Mouse (Mus musculus) lung, embryonic 14.5 days (tissue): ENCODE measurements around the gene Lnx2. TPM values are rescaled to one million over a fixed set of nuclear protein-coding genes. Genes with fewer than 3 reads are reported as not detected.
A peak's percentile ranks its signal among the peaks of the same experiment; 100 is the strongest.

Experiments used
- ATAC-seq: fragments of 200-750 bp; cut with Nextera tagmentation; 2 replicates; pipeline ENCODE4 v1.8.0; 2017; ENCODE audit warnings: mild to moderate bottlenecking, moderate TSS enrichment, moderate library complexity; ENCODE audit not compliant: insufficient read depth
- DNase-seq: peaks from one replicate; pipeline ENCODE4 v3.0.0-alpha.2; 2015
- H3K27ac ChIP-seq: fragments of 300-500 bp; sonication (generic); 2 replicates; pipeline ENCODE4 v1.5.1; 2014; ENCODE audit warnings: low read depth, mild to moderate bottlenecking, moderate library complexity
- H3K27me3 ChIP-seq: fragments of 300-500 bp; sonication (generic); 2 replicates; pipeline ENCODE4 v1.6.1; 2014; ENCODE audit warnings: low read length, control low read depth; ENCODE audit not compliant: insufficient read depth
- H3K36me3 ChIP-seq: fragments of 300-500 bp; sonication (generic); 2 replicates; pipeline ENCODE4 v1.6.1; 2014; ENCODE audit warnings: control low read depth; ENCODE audit not compliant: insufficient read depth
- H3K4me1 ChIP-seq: fragments of 300-500 bp; sonication (generic); 2 replicates; pipeline ENCODE4 v1.6.1; 2014; ENCODE audit warnings: antibody characterized with exemption, control low read depth; ENCODE audit not compliant: insufficient read depth
- H3K4me2 ChIP-seq: fragments of 300-500 bp; sonication (generic); 2 replicates; pipeline ENCODE4 v1.6.1; 2014; ENCODE audit warnings: mild to moderate bottlenecking
- H3K4me3 ChIP-seq: fragments of 300-500 bp; sonication (generic); 2 replicates; pipeline ENCODE4 v1.5.1; 2014; ENCODE audit warnings: low read depth, low read length
- H3K9ac ChIP-seq: fragments of 300-500 bp; sonication (generic); 2 replicates; pipeline ENCODE4 v1.6.1; 2014
- H3K9me3 ChIP-seq: fragments of 300-500 bp; sonication (generic); 2 replicates; pipeline ENCODE4 v1.6.1; 2016; ENCODE audit warnings: low read depth, low read length, control low read depth
- CTCF ChIP-seq: IDR thresholded peaks from 2 replicates; pipeline ENCODE4 v1.5.1; 2016; ENCODE audit warnings: antibody characterized with exemption, low read depth
- WGBS: fragments of 180-500 bp; shearing (Covaris S2); extraction: QIAGEN DNeasy Blood & Tissue Kit; methylation state at CpG from one replicate; pipeline ENCODE4 v1.1.7; 2014; 5-methylcytosine and 5-hydroxymethylcytosine counted together
- polyA plus RNA-seq: library from polyadenylated mRNA; unstranded; fragments of >200 nt; fragmentation: Nextera tagmentation; extraction: Ambion mirVana; gene quantifications from 2 replicates; pipeline ENCODE4 v1.2.1, GENCODE M21; 2014

Gene Lnx2
- polyA plus RNA-seq, 1 experiment from 2014 or later = 19.9 TPM

DNA sequence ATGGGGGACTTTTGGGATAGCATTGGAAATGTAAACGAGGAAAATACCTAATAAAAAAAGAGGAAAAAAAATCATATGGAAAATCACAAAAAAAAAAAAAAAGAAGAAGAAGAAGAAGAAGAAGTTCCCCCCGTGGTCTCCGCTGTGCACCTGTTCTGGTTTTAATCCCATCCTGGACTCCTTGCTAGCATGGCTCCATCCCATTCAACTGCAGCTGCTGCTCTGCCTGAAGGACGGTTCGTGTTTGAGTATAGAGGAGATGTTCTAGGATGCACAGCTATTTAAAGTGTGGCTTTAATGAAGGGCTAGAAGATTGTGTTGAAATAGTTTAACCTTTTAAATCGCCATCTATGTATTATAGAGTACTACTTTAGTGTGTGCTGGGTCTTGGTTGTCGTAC, 16.1 kb upstream of the Lnx2 start:
- Histone ChIP-seq H3K27me3 (no peaks in the 10 kb centered on the region), H3K9me3 (no peaks in the 10 kb centered on the region), H3K36me3 (0 out of 2 replicates have a peak, but pooled peaks cover 9% of the 10 kb centered on the region), H3K9ac (no peak overlapping the region), H3K4me2 (no peak overlapping the region), H3K4me1 (no peaks in the 10 kb centered on the region), H3K27ac (no peak overlapping the region), H3K4me3 (no peak overlapping the region)
- DNase-seq = no peak
- WGBS = 89% methylated on average over 7 of the region's 7 CpGs
- no peak for TF ChIP-seq CTCF
- no peak for ATAC-seq

DNA sequence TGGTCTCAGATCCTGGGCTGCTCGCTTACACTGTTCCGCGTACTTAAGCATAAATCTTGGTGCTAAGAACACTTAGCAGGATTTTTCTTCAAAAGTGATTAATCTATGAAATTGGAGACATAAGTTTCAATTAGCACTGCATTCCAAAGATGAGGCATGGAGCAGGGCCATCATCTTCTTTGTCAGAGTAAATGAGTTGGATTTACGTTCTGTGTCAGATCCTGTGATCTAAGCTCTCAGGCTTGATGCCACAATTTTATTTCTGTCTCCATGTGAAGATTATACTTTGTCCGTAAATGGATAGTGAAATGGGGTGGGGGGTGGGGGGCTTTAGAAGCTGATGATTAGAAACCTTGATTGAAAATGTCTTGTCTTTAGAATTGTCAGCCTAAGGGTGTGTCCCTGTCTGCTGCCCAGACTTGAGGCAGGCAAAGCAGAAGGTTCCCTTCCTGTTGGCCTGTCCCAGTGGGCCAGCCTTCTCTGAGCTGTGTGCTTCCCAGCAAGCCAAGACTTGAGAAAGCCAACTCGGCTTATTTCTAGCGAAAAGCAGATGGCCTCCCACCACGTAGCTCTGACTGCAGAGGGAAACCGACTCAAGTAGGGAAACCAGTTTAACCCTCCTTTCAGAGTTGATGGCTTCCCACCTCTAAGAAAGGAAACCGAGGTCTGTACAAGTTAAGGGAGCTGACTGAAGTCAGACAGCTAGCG, 14.0 kb upstream of the Lnx2 start:
- TF ChIP-seq CTCF = no peak
- H3K27ac ChIP-seq = no peak overlapping the region
- H3K4me2 ChIP-seq = no peak overlapping the region
- no peaks in the 10 kb centered on the region for H3K9me3 ChIP-seq
- DNase-seq = no peak
- WGBS = 75% methylated on average over 11 of the region's 11 CpGs
- H3K4me1 ChIP-seq = no peaks in the 10 kb centered on the region
- no peak overlapping the region for H3K4me3 ChIP-seq
- H3K36me3 ChIP-seq = 0 out of 2 replicates have a peak, but pooled peaks cover 6% of the 10 kb centered on the region
- ATAC-seq = no peak
- H3K9ac ChIP-seq = no peak overlapping the region
- H3K27me3 ChIP-seq = no peaks in the 10 kb centered on the region

DNA sequence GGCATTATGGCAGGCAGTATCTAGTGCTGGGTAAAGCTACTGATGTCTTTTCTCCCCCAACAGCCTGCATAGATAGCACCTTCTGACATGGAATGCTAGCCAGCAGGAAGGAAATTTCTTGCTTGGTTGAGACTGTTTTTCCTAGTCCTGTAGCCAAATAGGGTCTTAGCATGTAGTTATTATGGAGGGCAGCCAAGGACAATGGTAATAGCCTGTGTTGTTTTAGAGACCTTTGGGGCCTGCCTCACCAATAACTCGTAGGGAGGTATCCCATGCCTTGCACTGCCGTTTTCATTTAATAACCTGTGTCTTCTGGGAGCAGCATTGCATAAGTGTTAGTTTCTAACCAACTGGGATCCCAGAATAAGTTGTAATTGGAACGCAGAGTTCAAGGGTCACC, 13.4 kb upstream of the Lnx2 start:
- Histone ChIP-seq H3K27me3 (no peaks in the 10 kb centered on the region), H3K27ac (no peak overlapping the region), H3K4me1 (no peaks in the 10 kb centered on the region), H3K4me2 (no peak overlapping the region), H3K9ac (no peak overlapping the region), H3K36me3 (0 out of 2 replicates have a peak, but pooled peaks cover 6% of the 10 kb centered on the region), H3K9me3 (no peaks in the 10 kb centered on the region), H3K4me3 (no peak overlapping the region)
- no peak for DNase-seq
- ATAC-seq = no peak
- TF ChIP-seq CTCF = no peak
- 74% methylated on average over 3 of the region's 3 CpGs for WGBS

DNA sequence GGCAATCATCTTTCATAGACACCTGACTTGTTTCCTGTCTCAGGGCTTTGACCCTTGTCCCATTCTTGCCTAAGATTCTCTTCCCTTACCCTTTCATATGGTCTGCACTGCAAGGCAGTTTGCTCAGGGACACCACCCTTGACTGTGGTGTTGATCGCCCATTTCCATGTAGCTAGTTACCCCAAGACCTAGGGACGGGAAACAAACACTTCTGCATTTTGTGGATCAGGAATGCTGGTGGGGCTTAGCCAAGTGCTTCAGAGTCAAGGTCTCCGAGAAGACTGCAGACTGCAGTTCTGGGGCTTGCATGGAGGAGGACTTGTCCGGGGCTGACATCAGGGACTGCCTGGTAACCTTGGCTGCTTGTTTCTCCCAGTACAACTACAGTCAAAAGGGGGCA, 10.4 kb upstream of the Lnx2 start:
- Histone ChIP-seq H3K4me1 (no peaks in the 10 kb centered on the region), H3K9me3 (no peaks in the 10 kb centered on the region), H3K4me3 (no peak overlapping the region), H3K4me2 (no peak overlapping the region), H3K36me3 (peaks cover 4% of the 10 kb centered on the region), H3K27ac (no peak overlapping the region), H3K9ac (no peak overlapping the region), H3K27me3 (no peaks in the 10 kb centered on the region)
- DNase-seq = no peak
- WGBS = 78% methylated on average over 4 of the region's 4 CpGs
- no peak for ATAC-seq
- TF ChIP-seq CTCF = no peak

DNA sequence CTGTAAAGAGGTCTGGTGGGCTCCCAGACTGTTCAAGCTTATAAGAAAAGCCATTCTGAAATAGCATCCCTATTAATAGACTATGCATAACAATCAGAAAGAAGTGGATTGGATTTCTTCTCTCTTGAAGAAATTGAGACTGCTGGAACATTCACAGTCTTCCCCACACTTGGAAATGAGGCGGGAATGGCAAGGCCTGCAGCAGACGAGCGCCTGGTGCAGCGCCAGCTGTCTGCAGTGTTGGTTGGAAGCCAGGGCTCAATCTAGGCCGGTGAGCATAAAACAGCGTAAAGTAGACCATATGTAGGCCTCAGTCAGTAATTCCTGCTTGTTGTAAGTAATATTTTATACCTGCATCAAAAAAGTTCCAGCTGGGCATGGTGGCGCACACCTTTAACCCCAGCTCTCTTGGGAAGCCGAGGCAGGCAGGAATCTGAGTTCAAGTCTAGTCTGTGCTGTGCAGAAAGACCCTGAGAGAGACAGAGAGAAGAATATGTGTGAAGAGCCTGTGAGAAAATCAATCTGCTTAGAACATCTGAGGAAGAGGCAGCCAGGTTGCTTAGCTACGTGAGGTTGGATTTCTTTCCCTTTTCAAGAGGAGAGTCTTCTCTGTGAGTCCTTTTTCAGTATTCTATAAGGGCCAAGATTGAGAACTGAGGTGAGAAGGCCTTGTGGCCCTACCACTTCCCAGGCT, 9.0 kb upstream of the Lnx2 start:
- Histone ChIP-seq H3K36me3 (peaks cover 9% of the 10 kb centered on the region), H3K4me3 (no peak overlapping the region), H3K9ac (no peak overlapping the region), H3K27ac (no peak overlapping the region), H3K27me3 (no peaks in the 10 kb centered on the region), H3K4me1 (no peaks in the 10 kb centered on the region), H3K4me2 (no peak overlapping the region), H3K9me3 (no peaks in the 10 kb centered on the region)
- no peak for TF ChIP-seq CTCF
- WGBS = 78% methylated on average over 9 of the region's 9 CpGs
- DNase-seq = peak; percentile 62
- ATAC-seq = no peak

DNA sequence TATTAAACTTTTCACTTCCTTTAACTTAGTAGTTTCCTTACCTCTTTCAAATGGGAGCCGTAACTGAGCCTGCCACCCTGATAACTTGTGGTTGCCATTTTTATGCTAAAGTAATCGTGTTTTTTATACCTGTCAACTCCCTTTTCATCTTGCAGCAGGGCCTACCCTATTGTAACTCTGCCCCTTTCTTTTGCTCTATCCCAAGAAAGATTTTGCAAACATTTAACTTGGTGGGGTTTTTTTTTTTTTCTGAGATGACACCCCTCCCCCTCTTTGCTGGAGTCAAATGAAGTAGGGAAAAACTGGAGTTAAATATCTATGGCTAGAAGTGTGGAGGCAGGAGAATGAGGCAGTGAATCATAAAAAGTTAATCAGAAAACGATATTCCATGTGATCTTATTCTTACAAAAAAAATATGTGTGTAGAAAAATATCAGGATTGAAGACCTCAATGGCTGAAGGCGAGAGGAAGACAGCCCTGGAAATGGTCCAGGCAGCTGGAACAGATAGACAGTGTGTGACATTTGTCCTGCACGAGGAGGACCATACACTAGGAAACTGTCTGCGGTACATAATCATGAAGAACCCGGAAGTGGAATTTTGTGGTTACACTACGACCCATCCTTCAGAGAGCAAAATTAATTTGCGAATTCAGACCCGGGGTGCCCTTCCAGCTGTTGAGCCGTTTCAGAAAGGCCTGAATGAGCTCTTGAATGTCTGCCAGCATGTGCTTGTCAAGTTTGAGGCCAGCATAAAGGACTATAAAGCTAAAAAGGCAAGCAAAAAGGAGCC, 1.9 kb upstream of the Lnx2 start:
- Histone ChIP-seq H3K9me3 (no peaks in the 10 kb centered on the region), H3K27me3 (no peaks in the 10 kb centered on the region), H3K9ac (peak overlapping the region; percentile 79), H3K36me3 (peaks cover 8% of the 10 kb centered on the region), H3K4me3 (peak overlapping the region; percentile 82), H3K27ac (peak overlapping the region; percentile 73; the same call in 1 of the 2 replicates), H3K4me2 (peak overlapping the region; percentile 97), H3K4me1 (peaks cover 18% of the 10 kb centered on the region)
- DNase-seq = peak; percentile 76
- 32% methylated on average over 11 of the region's 11 CpGs for WGBS
- no peak for ATAC-seq
- TF ChIP-seq CTCF = no peak
